Mouse (Mus musculus) small intestine, adult 2 months (tissue): ENCODE data around the gene Pank4. TPM values are rescaled to one million over a fixed set of nuclear protein-coding genes. Genes with fewer than 3 reads are reported as not detected.

ENCODE experiments used
- H3K27ac ChIP-seq: fragments of 200-500 bp; 2 replicates; pipeline ENCODE4 v1.5.1; 2012; ENCODE audit warnings: low read depth, low read length, control low read depth, inconsistent platforms; ENCODE audit not compliant: insufficient read depth
- H3K27me3 ChIP-seq: fragments of 200-500 bp; 2 replicates; pipeline ENCODE4 v1.6.1; 2012; ENCODE audit warnings: mild to moderate bottlenecking, moderate library complexity, low read length, inconsistent platforms; ENCODE audit not compliant: control insufficient read depth, insufficient read depth
- H3K36me3 ChIP-seq: fragments of 200-500 bp; 2 replicates; pipeline ENCODE4 v1.6.1; 2012; ENCODE audit warnings: mild to moderate bottlenecking, low read length, control low read depth, inconsistent platforms; ENCODE audit not compliant: control insufficient read depth, insufficient read depth
- H3K4me1 ChIP-seq: fragments of 200-500 bp; 2 replicates; pipeline ENCODE4 v1.6.1; 2012; ENCODE audit warnings: low read length, inconsistent platforms, mixed read lengths; ENCODE audit not compliant: control insufficient read depth, insufficient read depth, insufficient read length
- H3K4me3 ChIP-seq: fragments of 200-500 bp; 2 replicates; pipeline ENCODE4 v1.5.1; 2012; ENCODE audit warnings: low read depth, mild to moderate bottlenecking, control low read depth, inconsistent platforms, low read length, moderate library complexity
- CTCF ChIP-seq: fragments of 200-500 bp; IDR thresholded peaks from 2 replicates; pipeline ENCODE4 v1.5.1; 2012; ENCODE audit warnings: low read depth, mild to moderate bottlenecking, control low read depth, inconsistent platforms, low read length, moderate library complexity, mixed read lengths; ENCODE audit not compliant: insufficient replicate concordance, insufficient read length; ENCODE audit errors: extremely low read depth
- POLR2A ChIP-seq: fragments of 200-500 bp; IDR thresholded peaks from 2 replicates; pipeline ENCODE4 v1.6.1; 2012; ENCODE audit warnings: low read depth, mild to moderate bottlenecking, control low read depth, inconsistent platforms, low read length, moderate library complexity
- WGBS: fragments of 180-500 bp; shearing (Covaris S2); methylation state at CpG from one replicate; pipeline ENCODE4 v1.1.7; 2018; 5-methylcytosine and 5-hydroxymethylcytosine counted together
- polyA plus RNA-seq: library from polyadenylated mRNA; depleted of rRNA; stranded (reverse); fragments of >200 nt; gene quantifications from 2 replicates; pipeline ENCODE4 v1.2.3, GENCODE M21; 2012; rRNA removed

The Pank4 gene
- polyA plus RNA-seq, 1 experiment: 36.1 TPM

DNA sequence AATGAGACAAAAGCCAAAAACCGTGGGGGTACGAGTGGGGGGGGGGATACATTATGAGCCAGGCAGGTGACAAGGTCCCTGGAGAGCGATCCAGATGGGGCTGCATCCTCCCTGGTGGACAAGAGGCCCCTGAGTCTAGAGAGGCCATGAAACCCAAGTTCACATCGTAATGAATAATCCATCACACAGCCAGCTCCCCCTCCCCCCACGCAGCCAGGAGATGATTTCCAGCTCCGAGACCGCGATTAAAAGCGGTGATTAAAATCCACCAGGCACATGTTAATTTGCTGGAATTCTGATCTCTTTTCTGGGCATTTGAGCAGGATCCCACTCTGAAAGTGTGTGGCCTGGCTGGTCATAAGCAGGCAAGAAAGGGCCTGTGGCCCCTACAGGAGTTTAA, 56.9 kb downstream of the Pank4 start:
- Histone ChIP-seq H3K36me3 (no peaks in the 10 kb centered on the region), H3K27me3 (no peaks in the 10 kb centered on the region), H3K4me3 (no peak overlapping the region), H3K27ac (no peak overlapping the region), H3K4me1 (peaks cover 5% of the 10 kb centered on the region; the same call in 1 of the 2 replicates)
- 89% methylated on average over 9 of the region's 9 CpGs for WGBS
- TF ChIP-seq POLR2A (no peak), CTCF (no peak)

DNA sequence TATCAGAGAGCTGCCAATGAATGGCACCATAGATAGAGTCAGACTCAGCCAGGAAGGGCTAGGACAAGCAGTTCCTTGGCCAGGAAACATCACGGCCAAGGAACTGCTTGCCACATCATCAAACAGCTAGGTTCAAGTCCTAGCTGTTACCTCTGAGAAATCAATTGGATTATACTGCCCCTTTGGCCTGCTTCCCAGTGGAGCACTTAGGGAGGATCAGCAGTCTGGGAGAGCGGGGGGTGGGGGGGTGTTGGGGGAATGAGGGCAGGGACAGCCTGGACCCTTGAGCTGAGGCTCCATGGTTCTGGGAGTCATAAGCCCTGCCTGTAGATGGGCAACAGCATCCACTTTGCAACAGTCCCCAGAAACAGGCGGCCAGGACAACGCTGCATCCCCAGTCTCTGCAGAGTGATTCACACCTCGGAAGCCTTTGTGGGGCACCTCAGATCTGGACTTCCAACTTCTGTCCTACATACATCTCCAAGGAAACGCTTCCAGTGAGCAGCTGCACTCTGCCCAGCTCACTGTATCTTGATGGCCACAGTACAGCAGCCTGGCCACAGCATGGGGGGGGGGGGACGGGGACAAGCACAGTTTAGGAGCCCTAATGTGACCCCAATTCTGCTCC, 58.4 kb downstream of the Pank4 start:
- TF ChIP-seq POLR2A: no peak
- TF ChIP-seq CTCF: no peak
- no peaks in the 10 kb centered on the region for H3K36me3 ChIP-seq
- no peak overlapping the region for H3K27ac ChIP-seq
- H3K4me3 ChIP-seq: no peak overlapping the region
- no peaks in the 10 kb centered on the region for H3K27me3 ChIP-seq
- peaks cover 5% of the 10 kb centered on the region; the same call in 1 of the 2 replicates for H3K4me1 ChIP-seq
- 58% methylated on average over 7 of the region's 7 CpGs for WGBS

DNA sequence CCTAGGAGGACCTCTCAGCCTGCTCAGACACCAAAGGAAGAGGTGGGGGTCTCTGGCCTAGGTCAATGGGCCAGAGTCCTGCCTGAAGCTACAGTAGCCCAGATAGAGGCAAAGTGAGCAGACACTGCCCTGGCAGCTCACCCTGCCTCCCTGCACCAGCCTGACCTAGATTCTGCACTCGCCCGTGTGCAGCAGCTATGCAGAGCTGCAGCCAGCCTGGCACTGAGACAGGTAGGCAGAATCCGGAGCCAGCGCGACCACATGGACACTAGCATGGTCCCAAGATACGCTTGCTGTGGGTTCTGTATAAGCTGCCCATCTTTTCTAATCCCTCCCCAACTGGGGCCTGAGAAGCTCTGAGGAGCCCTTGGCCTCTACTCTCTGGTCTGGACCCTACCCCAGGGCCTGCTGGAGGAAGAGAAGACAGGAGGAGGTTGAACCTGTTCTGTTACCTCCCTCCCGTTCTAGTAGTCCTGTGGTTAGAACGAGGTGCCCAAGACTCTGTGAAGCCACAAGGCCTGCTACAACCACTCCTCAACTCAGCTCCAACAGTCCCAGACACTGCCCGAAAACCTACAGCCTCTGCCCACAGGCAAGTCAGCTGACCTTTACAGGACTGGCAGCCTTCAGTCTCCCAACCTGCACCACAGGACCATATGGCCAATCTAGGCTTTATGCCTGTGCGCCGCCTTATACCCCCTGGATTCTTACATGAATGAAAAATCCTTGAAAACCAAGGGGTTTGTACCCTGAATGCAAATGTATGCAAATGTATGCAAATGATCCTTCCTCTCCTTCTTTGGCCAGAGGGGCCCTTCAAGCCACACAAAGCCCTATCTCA, 60.5 kb downstream of the Pank4 start:
- WGBS: 87% methylated on average over 11 of the region's 11 CpGs
- no peak overlapping the region for H3K4me3 ChIP-seq
- no peak for TF ChIP-seq POLR2A
- no peak for TF ChIP-seq CTCF
- H3K4me1 ChIP-seq: peaks cover 1% of the 10 kb centered on the region; the same call in 1 of the 2 replicates
- H3K27me3 ChIP-seq: no peaks in the 10 kb centered on the region
- H3K27ac ChIP-seq: no peak overlapping the region
- no peaks in the 10 kb centered on the region for H3K36me3 ChIP-seq

Other genes starting within 250 kb of the Pank4 start
- 0.06 TPM in 1 of 2 replicates, not detected in the other for gene Ttc34, start 126.7 kb upstream of the Pank4 start, polyA plus RNA-seq
- 0.06 and 0.10 TPM in 2 replicates for gene Mmel1, start 94.5 kb upstream of the Pank4 start, polyA plus RNA-seq
- gene Fam213b, start 65.0 kb upstream of the Pank4 start, polyA plus RNA-seq: 78.7 and 197 TPM in 2 replicates
- gene Tnfrsf14, start 35.6 kb upstream of the Pank4 start, polyA plus RNA-seq: 66.3 and 177 TPM in 2 replicates
- 0.17 and 0.47 TPM in 2 replicates for gene Hes5, start 3.2 kb upstream of the Pank4 start, polyA plus RNA-seq
- 17.8 and 28.1 TPM in 2 replicates for gene Plch2, start 92.7 kb downstream of the Pank4 start, polyA plus RNA-seq
- gene Pex10, start 102.9 kb downstream of the Pank4 start, polyA plus RNA-seq: 7.8 and 15.2 TPM in 2 replicates
- gene Rer1, start 122.3 kb downstream of the Pank4 start, polyA plus RNA-seq: 53.2 and 91.9 TPM in 2 replicates
- gene Morn1, start 122.5 kb downstream of the Pank4 start, polyA plus RNA-seq: 1.7 and 3.1 TPM in 2 replicates